Mouse (Mus musculus) brown adipose tissue, adult 24 weeks (tissue): ENCODE data around the gene Usp6nl. TPM values are rescaled to one million over a fixed set of nuclear protein-coding genes. Genes with fewer than 3 reads are reported as not detected.
A peak's percentile ranks its signal among the peaks of the same experiment; 100 is the strongest.

Source experiments
- H3K27ac ChIP-seq: fragments of 200-500 bp; replicated peaks from 2 replicates; pipeline ENCODE4 v1.5.1; 2012; ENCODE audit warnings: low read depth, mild to moderate bottlenecking, low read length
- H3K4me1 ChIP-seq: fragments of 200-500 bp; 2 replicates; pipeline ENCODE4 v1.6.1; 2012; ENCODE audit warnings: low read length, mixed read lengths; ENCODE audit not compliant: control insufficient read depth, insufficient read depth, insufficient read length
- H3K4me3 ChIP-seq: fragments of 200-500 bp; 2 replicates; pipeline ENCODE4 v1.5.1; 2012; ENCODE audit warnings: low read depth, mild to moderate bottlenecking, low read length, moderate library complexity; ENCODE audit not compliant: insufficient read depth
- polyA plus RNA-seq: library from polyadenylated mRNA; stranded (reverse); fragments of >200 nt; gene quantifications from 2 replicates; pipeline ENCODE4 v1.2.4, GENCODE M21; 2012; ENCODE audit not compliant: missing spikeins, insufficient read depth, insufficient read length

Usp6nl gene
- polyA plus RNA-seq, 1 experiment = 5.6 TPM

DNA sequence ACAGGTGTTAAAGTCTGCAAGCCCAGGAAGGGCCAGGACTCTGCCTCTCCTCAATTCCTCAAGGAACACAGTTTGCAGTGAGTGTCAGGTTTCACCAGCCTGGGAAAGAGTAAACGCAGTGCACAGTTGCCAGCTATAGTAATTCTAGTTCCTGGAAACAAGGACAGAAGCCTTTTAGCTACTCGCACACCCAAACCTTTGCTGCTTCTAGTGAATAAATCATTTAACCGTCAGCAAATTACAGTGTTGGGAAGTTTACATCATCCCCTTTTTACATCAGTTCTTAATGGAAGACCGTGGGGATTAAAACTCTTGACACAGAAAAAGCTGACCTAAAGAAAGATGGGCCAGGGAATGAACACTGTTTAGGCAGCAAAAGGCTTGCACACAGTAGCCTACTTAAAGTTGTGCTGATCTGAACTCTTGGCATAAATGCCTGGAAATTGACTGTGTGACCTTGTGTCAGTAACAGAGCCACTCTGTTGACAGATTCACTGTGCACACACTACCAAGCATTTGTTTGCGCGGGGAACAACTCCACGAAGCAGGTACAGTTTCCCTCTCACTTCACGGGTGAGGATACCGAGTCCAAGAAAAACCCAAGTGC, 595 bp upstream of the Usp6nl start:
- Histone ChIP-seq H3K4me3 (peak overlapping the region; percentile 89), H3K27ac (peak overlapping the region; percentile 79), H3K4me1 (no peaks in the 10 kb centered on the region)

DNA sequence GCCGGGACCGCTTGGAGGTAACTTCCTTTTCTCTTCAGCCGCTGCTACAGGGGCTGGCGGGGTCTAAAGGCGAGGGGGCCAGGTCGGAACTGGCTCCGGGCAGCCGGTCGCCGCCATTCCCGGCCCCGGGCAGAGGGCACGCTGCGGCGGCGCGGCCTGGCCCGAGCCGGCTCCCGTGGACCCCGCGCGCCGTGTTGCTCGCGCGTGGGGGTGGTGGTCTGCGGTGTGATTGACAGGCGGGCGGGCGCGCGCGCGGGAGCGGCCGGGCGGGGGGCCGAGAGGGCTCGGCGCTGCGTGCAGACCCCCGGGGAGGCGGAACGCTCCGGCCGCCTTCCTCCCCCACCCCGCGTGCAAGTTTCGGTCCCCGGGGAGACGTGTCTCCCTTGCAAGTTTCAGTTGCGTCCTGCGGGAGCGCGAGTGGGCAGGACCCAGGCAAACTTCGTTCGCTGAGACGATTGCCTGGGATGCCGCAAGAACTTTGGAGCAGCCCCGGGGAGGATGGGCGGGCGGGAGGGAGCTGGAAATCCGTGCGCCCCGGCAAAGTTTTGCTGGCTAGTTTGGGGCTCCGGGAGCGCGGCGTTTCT, 563 bp downstream of the Usp6nl start:
- Histone ChIP-seq H3K4me3 (peak overlapping the region; percentile 89), H3K4me1 (no peaks in the 10 kb centered on the region), H3K27ac (0 out of 2 replicates have a peak overlapping the region, but pooled peaks have one; percentile 15)

DNA sequence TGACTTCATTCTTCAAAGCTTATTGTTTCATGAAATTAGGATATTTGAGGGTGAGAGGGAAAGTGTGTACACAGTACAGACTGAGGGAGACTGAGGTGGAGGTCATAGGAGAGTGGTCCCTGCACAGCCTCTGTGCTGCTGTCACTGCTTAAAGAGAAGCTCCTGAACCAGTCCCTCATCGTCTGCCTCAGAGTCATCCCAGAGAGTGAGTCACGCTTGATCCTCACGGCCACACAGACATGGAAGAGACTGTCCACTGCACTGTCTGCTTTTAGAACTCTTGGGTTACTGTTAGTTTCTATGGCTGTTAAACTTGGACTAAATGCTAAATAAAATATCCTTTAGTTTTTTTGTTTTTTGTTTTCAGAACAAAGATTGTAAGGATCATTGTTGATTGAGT, 3.2 kb downstream of the Usp6nl start:
- Histone ChIP-seq H3K4me3 (no peak overlapping the region), H3K27ac (no peak overlapping the region)

DNA sequence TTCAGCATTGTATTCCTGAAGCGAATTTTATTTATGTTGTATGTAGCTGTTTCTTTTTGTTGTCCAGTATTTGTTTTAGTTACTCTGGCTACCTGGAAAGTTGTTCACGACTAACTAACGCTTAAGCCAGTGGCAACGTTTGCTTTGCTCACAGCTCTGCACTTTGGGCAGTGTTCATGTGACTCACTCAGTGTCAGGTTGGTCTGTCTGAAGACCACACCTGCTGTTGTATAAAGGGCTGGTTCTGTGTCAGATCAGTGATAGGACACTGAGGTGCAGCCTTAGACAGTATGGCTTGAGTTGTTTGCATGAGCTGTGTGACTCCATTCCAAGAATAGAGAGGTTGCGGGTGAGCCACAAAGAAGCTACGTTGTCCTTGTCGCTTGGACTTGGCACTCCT, 6.5 kb downstream of the Usp6nl start:
- Histone ChIP-seq H3K27ac (no peak overlapping the region), H3K4me1 (peaks cover 2% of the 10 kb centered on the region), H3K4me3 (no peak overlapping the region)

More for the DNA sequence above, 3.2 kb downstream of the Usp6nl start:
- no peaks in the 10 kb centered on the region; the same call in 1 of the 2 replicates for H3K4me1 ChIP-seq

DNA sequence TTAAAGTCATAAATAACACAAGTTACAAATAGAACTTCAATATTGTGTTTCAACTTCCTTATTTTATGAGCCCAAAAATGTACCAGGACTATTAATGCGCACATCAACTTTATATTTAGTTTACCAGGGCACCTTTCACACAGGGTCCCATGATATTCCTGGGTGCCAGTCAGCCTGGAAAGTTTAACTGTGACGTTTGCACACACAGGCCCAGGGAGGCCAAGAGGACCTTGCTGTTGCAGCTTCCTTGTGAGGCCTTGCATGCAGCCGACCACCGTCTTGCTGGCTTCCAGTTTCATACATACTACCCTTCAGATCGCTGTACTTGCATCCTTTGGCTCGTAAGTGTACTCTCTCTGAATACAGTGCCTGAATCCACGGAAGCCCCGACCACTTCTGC, 8.3 kb downstream of the Usp6nl start:
- peaks cover 2% of the 10 kb centered on the region for H3K4me1 ChIP-seq
- no peak overlapping the region for H3K27ac ChIP-seq
- no peak overlapping the region for H3K4me3 ChIP-seq

- H3K4me1 ChIP-seq = peaks cover 2% of the 10 kb centered on the region
- H3K27ac ChIP-seq = no peak overlapping the region
- no peak overlapping the region for H3K4me3 ChIP-seq
These were observed 9.1 kb downstream of the Usp6nl start for GRCm38 (mm10) chr2:6331324-6332137.

GRCm38 (mm10) chr2:6333570-6333969, 11.1 kb downstream of the Usp6nl start:
- H3K27ac ChIP-seq = no peak overlapping the region
- no peak overlapping the region for H3K4me3 ChIP-seq
- H3K4me1 ChIP-seq = peaks cover 8% of the 10 kb centered on the region

- H3K4me3 ChIP-seq = no peak overlapping the region
- no peak overlapping the region for H3K27ac ChIP-seq
- peaks cover 9% of the 10 kb centered on the region for H3K4me1 ChIP-seq
These were observed 11.5 kb downstream of the Usp6nl start for GRCm38 (mm10) chr2:6334011-6334410.

GRCm38 (mm10) chr2:6335032-6335735, 12.7 kb downstream of the Usp6nl start:
- peaks cover 9% of the 10 kb centered on the region for H3K4me1 ChIP-seq
- no peak overlapping the region for H3K27ac ChIP-seq
- no peak overlapping the region for H3K4me3 ChIP-seq

- Histone ChIP-seq H3K4me3 (no peak overlapping the region), H3K27ac (no peak overlapping the region), H3K4me1 (peaks cover 7% of the 10 kb centered on the region; the same call in 1 of the 2 replicates)
These were observed 13.5 kb downstream of the Usp6nl start for GRCm38 (mm10) chr2:6336013-6336412.

DNA sequence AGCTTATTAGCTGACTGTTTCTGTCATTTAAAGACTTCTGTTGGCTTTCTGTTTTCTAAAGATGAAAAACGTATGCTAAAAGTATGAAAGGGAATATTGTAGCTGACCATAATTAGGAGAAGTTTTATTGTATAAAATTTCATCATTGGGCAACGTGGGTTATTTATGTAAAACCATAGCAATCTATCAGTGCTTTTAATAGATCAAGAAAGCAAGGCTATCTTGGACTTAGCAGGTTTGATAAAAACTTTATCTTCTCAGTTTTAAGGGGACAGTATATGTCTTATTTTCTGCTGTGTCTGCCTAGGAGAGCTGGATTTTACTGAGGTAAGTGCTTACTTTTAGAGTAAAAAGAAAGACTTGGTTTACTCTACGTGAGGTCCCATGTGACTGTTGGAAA, 14.2 kb downstream of the Usp6nl start:
- H3K4me1 ChIP-seq = peaks cover 7% of the 10 kb centered on the region; the same call in 1 of the 2 replicates
- H3K27ac ChIP-seq = no peak overlapping the region
- H3K4me3 ChIP-seq = no peak overlapping the region

GRCm38 (mm10) chr2:6337436-6337835, 15.0 kb downstream of the Usp6nl start:
- Histone ChIP-seq H3K27ac (no peak overlapping the region), H3K4me3 (no peak overlapping the region)

DNA sequence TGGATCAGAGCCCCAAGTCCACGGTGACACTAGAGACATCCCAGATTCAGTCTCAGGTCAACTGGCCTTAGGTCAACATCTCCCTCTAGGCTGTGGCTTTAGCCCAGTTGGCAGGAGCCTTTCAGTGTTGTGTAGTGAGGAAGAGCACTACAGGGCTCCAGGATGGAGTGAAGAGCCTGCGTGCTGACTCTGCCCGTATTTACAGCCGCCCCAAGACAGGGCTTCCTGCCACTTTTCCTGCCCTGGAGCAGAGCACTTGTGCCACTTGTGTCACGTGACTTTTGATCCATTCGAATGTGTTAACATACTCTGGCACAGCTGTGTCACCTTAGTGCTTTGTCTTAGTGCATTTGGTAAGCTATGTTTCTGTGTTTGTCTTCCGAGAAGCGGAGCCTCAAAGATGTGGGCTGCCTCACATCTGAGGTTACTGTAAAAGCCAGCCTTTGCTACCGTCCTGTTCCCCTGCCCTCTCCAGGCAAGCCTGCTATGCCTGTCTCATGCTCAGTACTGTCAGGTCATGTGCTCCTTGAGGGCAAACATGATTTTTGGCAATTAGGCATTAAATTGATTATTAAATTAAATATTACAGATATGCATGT, 15.7 kb downstream of the Usp6nl start:
- peaks cover 7% of the 10 kb centered on the region; the same call in 1 of the 2 replicates for H3K4me1 ChIP-seq
- no peak overlapping the region for H3K27ac ChIP-seq
- no peak overlapping the region for H3K4me3 ChIP-seq

More at GRCm38 (mm10) chr2:6337436-6337835, 15.0 kb downstream of the Usp6nl start:
- H3K4me1 ChIP-seq = peaks cover 7% of the 10 kb centered on the region; the same call in 1 of the 2 replicates

DNA sequence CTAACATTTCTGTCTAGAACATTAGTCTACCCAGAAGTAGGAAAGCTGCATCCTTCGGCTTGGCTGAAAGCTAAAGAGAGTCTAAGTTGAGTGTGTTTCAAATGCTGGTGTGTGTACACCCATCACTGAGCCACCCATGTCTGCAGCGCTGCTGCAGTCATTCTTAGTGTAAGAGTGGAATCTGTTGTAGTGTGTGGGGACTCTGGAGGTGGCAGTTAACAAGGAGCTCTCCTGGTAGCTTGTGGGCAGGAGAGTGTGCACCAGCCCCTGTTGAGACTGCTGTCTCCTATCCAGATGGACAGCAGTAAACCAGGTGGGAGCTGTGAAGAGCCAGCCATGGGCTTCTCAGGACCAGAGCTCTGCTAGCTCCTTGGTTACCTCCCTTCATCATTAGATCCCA, 18.0 kb downstream of the Usp6nl start:
- Histone ChIP-seq H3K4me1 (peaks cover 7% of the 10 kb centered on the region; the same call in 1 of the 2 replicates), H3K4me3 (no peak overlapping the region), H3K27ac (no peak overlapping the region)
